Mouse (Mus musculus) liver, embryonic 14.5 days (tissue): ENCODE data around the gene Smtnl2.

ENCODE experiments used
- CTCF ChIP-seq: IDR thresholded peaks from 2 replicates; pipeline ENCODE4 v1.5.1; 2016; ENCODE audit warnings: antibody characterized with exemption, low read depth, control low read depth
- EP300 ChIP-seq: IDR thresholded peaks from 2 replicates; pipeline ENCODE4 v1.6.1; 2016; ENCODE audit warnings: antibody characterized with exemption, low read depth

DNA sequence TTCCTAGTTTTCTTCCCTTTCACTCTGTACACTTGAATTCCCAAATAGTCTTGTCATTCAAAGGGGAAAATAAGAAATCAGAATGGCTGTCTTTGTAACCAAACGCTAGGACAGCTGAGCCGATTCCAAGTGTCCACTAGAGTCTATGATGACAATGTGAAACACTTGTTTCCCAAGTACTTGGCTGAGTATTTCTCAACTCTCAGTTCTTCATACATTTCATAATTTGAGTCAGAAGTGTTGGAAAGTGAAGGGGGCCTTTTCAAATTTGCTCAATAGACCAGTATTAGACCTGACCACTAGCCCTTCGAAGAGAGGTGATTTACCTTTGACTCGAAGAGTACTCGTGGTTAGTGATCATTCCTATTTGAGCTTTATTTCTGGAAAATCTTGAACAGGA, 47.0 kb downstream of the Smtnl2 start:
- TF ChIP-seq EP300: no peak
- TF ChIP-seq CTCF: no peak
